Mouse (Mus musculus): ENCODE measurements at regions not wholly inside any gene's neighbourhood (a gene's known extent, or its start where the extent isn't known, plus 50 kb on each side); places are given as distances from the start of the nearest gene placed in this dataset.

DNA sequence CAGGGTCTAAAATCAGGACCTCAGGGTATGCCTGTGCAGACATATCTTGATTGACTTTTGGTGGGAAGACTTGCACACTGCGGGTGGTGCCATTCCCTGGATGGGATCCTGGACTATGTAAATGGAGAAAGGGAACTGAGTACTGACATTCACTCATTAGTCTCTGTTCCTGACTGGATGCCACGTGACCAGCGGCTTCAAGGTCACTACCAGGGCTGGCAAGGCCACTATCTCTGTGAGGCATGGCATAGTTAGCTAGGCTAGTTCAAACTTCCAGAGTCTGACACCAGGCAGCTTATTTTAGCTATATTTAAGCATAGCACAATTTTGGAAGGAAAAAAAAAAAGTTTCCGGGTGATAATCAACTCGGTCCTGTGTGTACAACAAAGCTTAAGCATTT lies 108.0 kb upstream of the Gm6657 start:
- H3K36me3 ChIP-seq (ENCODE audit: control insufficient read depth, insufficient read depth, low read length), result no peaks in the 10 kb centered on the region
- 91% methylated on average over 5 of the region's 5 CpGs for WGBS
- H3K27me3 ChIP-seq (ENCODE audit: control insufficient read depth, insufficient read depth, low read depth, low read length), result no peaks in the 10 kb centered on the region
- H3K4me3 ChIP-seq (ENCODE audit: low read depth, low read length), result no peak overlapping the region
- no peak overlapping the region for H3K4me2 ChIP-seq (ENCODE audit: low read length)
- no peaks in the 10 kb centered on the region for H3K9me3 ChIP-seq (replicated peaks; ENCODE audit: control insufficient read depth, low read length, poor library complexity, severe bottlenecking)
- no peak for ATAC-seq
- no peak overlapping the region for H3K27ac ChIP-seq (ENCODE audit: low read length)
- H3K9ac ChIP-seq (ENCODE audit: low read depth, low read length), result no peak overlapping the region
- H3K4me1 ChIP-seq (ENCODE audit: control insufficient read depth, insufficient read depth, low read length), result 0 out of 2 replicates have a peak, but pooled peaks cover 3% of the 10 kb centered on the region

DNA sequence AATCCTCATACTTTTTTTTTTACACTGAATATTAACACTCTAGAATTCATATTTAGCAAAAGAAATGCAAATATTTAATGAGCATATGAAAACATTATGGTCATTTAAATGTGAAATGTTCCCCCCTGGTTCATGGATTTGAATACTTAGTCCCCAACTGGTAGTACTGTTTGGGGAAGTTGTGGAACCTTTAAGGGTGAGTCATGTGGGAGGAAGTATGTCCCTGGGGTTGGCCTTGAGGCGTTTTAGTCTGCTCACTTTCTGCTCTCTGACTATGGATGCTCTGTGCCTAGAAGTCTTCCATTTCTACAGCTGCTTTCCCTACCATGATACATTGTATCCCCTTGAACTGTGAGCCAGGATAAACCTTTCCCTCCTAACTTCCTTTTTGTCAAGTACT lies 106.1 kb upstream of the Gm6657 start:
- Histone ChIP-seq H3K36me3 (ENCODE audit: control insufficient read depth, insufficient read depth, low read length) (no peaks in the 10 kb centered on the region), H3K27ac (ENCODE audit: low read length) (no peak overlapping the region), H3K9ac (ENCODE audit: low read depth, low read length) (no peak overlapping the region), H3K4me3 (ENCODE audit: low read depth, low read length) (no peak overlapping the region), H3K9me3 (replicated peaks; ENCODE audit: control insufficient read depth, low read length, poor library complexity, severe bottlenecking) (no peaks in the 10 kb centered on the region), H3K4me1 (ENCODE audit: control insufficient read depth, insufficient read depth, low read length) (0 out of 2 replicates have a peak, but pooled peaks cover 3% of the 10 kb centered on the region), H3K4me2 (ENCODE audit: low read length) (no peak overlapping the region), H3K27me3 (ENCODE audit: control insufficient read depth, insufficient read depth, low read depth, low read length) (no peaks in the 10 kb centered on the region)
- WGBS, result 59% methylated on average over 1 of the region's 1 CpGs
- ATAC-seq, result no peak

DNA sequence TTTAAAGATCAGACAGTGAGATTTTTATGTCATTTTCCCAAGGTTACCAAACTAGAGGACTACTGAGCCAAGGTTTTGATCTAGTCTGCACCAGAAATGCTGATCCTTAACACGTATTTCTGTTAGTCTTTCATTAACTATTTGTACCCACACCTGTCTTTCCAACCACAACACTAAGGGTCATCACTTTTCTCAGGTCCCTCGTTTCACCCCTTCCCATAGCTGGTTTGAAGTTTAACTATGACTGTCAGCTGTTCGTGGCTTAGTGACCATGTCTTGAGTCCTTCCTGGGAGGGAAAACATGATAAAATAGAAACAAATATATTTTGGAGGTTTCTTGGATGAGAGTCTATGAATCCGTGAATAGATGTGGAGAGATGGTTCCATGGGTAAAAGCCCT lies 99.6 kb upstream of the Gm6657 start:
- Histone ChIP-seq H3K9me3 (replicated peaks; ENCODE audit: control insufficient read depth, low read length, poor library complexity, severe bottlenecking) (no peaks in the 10 kb centered on the region), H3K4me1 (ENCODE audit: control insufficient read depth, insufficient read depth, low read length) (peaks cover 5% of the 10 kb centered on the region; the same call in 1 of the 2 replicates), H3K36me3 (ENCODE audit: control insufficient read depth, insufficient read depth, low read length) (no peaks in the 10 kb centered on the region), H3K27ac (ENCODE audit: low read length) (no peak overlapping the region), H3K4me3 (ENCODE audit: low read depth, low read length) (no peak overlapping the region), H3K4me2 (ENCODE audit: low read length) (no peak overlapping the region), H3K9ac (ENCODE audit: low read depth, low read length) (no peak overlapping the region), H3K27me3 (ENCODE audit: control insufficient read depth, insufficient read depth, low read depth, low read length) (no peaks in the 10 kb centered on the region)
- 89% methylated on average over 4 of the region's 4 CpGs for WGBS
- no peak for ATAC-seq

DNA sequence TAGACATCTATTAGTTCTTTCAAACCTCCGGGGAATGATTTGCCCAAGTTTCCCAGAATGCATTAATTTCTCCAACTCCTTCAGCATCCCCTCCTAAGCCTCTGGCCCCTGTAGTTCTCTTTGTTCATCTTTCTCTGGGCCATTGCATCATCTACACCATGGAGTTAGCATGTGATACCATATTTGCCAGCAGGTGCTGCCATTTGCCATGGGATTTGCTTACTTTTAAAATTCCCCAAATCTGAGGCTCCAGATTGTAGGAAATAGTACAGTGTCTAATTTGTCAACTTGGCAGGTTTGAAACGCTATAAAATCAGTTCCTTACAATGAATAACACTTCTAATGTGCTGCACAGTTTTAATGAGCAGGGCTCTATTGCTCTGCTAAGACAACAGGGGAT lies 98.7 kb upstream of the Gm6657 start:
- Histone ChIP-seq H3K36me3 (ENCODE audit: control insufficient read depth, insufficient read depth, low read length) (no peaks in the 10 kb centered on the region), H3K27me3 (ENCODE audit: control insufficient read depth, insufficient read depth, low read depth, low read length) (no peaks in the 10 kb centered on the region), H3K9ac (ENCODE audit: low read depth, low read length) (no peak overlapping the region), H3K27ac (ENCODE audit: low read length) (no peak overlapping the region), H3K9me3 (replicated peaks; ENCODE audit: control insufficient read depth, low read length, poor library complexity, severe bottlenecking) (no peaks in the 10 kb centered on the region), H3K4me2 (ENCODE audit: low read length) (no peak overlapping the region), H3K4me1 (ENCODE audit: control insufficient read depth, insufficient read depth, low read length) (peaks cover 7% of the 10 kb centered on the region), H3K4me3 (ENCODE audit: low read depth, low read length) (no peak overlapping the region)
- 72% methylated on average over 2 of the region's 2 CpGs for WGBS
- ATAC-seq, result no peak

DNA sequence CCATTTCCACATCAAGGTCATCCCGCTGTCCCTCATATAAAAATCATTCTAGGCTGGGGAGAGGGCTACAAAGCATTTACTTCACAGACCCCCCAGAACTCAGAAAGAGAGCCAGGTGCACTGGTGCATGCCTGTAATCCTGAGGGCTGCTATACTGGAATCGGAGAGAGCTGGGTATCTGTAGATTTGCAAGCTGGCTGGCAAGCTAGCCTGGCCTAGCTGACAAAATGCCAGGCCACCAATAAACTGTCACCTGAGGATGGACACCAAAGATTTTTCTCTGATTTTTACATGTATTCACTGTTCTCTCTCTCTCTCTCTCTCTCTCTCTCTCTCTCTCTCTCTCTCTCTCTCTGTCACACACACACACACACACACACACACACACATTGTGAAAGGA lies 98.1 kb upstream of the Gm6657 start:
- Histone ChIP-seq H3K27ac (ENCODE audit: low read length) (no peak overlapping the region), H3K27me3 (ENCODE audit: control insufficient read depth, insufficient read depth, low read depth, low read length) (no peaks in the 10 kb centered on the region), H3K36me3 (ENCODE audit: control insufficient read depth, insufficient read depth, low read length) (no peaks in the 10 kb centered on the region), H3K4me1 (ENCODE audit: control insufficient read depth, insufficient read depth, low read length) (peaks cover 7% of the 10 kb centered on the region), H3K9me3 (replicated peaks; ENCODE audit: control insufficient read depth, low read length, poor library complexity, severe bottlenecking) (no peaks in the 10 kb centered on the region), H3K4me2 (ENCODE audit: low read length) (no peak overlapping the region), H3K4me3 (ENCODE audit: low read depth, low read length) (no peak overlapping the region), H3K9ac (ENCODE audit: low read depth, low read length) (no peak overlapping the region)
- 81% methylated on average over 2 of the region's 2 CpGs for WGBS
- no peak for ATAC-seq

DNA sequence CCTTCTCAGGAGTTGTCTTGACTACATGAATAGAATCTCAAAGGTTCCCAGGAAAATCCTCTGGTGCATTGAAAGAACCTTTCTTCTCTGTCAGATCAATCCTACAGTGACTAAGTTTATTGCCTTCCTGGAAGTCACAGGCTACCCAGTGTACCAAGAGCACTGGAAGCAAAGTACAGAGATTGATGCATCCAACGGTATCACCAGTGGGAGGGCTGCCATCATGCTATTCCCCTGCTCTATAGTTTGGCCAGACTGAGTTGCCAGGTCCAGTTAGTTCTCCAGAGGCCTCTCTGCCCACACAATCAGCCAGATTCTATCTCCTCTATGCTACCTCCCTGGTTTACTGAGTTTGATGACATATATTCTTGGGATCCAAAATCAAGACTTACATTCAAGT lies 96.9 kb upstream of the Gm6657 start:
- Histone ChIP-seq H3K9ac (ENCODE audit: low read depth, low read length) (no peak overlapping the region), H3K9me3 (replicated peaks; ENCODE audit: control insufficient read depth, low read length, poor library complexity, severe bottlenecking) (no peaks in the 10 kb centered on the region), H3K4me2 (ENCODE audit: low read length) (no peak overlapping the region), H3K36me3 (ENCODE audit: control insufficient read depth, insufficient read depth, low read length) (no peaks in the 10 kb centered on the region), H3K27me3 (ENCODE audit: control insufficient read depth, insufficient read depth, low read depth, low read length) (no peaks in the 10 kb centered on the region), H3K27ac (ENCODE audit: low read length) (no peak overlapping the region), H3K4me3 (ENCODE audit: low read depth, low read length) (no peak overlapping the region), H3K4me1 (ENCODE audit: control insufficient read depth, insufficient read depth, low read length) (peaks cover 7% of the 10 kb centered on the region)
- no peak for ATAC-seq
- 37% methylated on average over 1 of the region's 1 CpGs for WGBS

DNA sequence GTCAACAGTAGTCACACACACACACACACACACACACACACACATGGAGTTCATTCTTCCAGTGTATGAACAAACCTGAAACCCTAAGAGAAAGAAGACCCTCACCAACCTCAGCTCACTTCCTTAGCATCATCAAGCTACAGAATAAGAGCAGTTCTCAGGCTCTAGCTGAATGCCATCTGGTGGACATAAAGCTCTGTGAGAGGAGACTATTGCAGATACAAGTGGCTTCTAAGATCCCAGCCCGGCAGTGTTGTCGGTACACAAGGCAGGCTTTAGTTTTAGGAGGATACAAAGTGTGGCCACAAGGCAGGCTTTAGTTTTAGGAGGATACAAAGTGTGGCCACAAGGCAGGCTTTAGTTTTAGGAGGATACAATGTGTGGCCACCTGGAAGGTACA lies 96.3 kb upstream of the Gm6657 start:
- H3K9me3 ChIP-seq (replicated peaks; ENCODE audit: control insufficient read depth, low read length, poor library complexity, severe bottlenecking), result no peaks in the 10 kb centered on the region
- H3K4me1 ChIP-seq (ENCODE audit: control insufficient read depth, insufficient read depth, low read length), result peaks cover 7% of the 10 kb centered on the region
- no peak overlapping the region for H3K4me3 ChIP-seq (ENCODE audit: low read depth, low read length)
- 79% methylated on average over 2 of the region's 2 CpGs for WGBS
- no peaks in the 10 kb centered on the region for H3K27me3 ChIP-seq (ENCODE audit: control insufficient read depth, insufficient read depth, low read depth, low read length)
- no peak overlapping the region for H3K9ac ChIP-seq (ENCODE audit: low read depth, low read length)
- H3K27ac ChIP-seq (ENCODE audit: low read length), result no peak overlapping the region
- H3K4me2 ChIP-seq (ENCODE audit: low read length), result no peak overlapping the region
- H3K36me3 ChIP-seq (ENCODE audit: control insufficient read depth, insufficient read depth, low read length), result no peaks in the 10 kb centered on the region
- ATAC-seq, result no peak

DNA sequence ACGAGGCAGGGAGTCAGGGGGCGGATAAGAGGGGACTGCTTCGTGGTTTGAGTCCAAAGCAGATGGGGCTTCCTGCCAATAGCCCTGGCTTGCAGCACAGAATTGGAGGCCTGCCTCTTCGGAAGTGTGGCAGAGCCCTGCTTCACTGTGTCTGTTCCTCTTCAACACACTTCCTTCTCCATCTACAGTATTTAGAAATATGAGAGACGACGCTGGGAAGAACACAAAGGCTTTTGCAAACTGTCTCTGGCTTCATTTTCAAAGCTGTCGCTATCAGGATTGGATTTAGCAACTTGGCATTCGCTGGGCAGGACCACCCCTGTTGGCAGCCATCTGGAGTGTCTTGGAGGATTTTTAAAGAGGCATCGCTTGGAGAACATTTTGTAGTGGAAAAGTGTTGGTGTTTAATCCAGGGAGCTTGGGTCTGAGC lies 95.3 kb upstream of the Gm6657 start:
- Histone ChIP-seq H3K4me2 (ENCODE audit: low read length) (no peak overlapping the region), H3K9ac (ENCODE audit: low read depth, low read length) (no peak overlapping the region), H3K9me3 (replicated peaks; ENCODE audit: control insufficient read depth, low read length, poor library complexity, severe bottlenecking) (no peaks in the 10 kb centered on the region), H3K27ac (ENCODE audit: low read length) (peak overlapping the region; percentile 2; the same call in 1 of the 2 replicates), H3K4me1 (ENCODE audit: control insufficient read depth, insufficient read depth, low read length) (peaks cover 7% of the 10 kb centered on the region), H3K27me3 (ENCODE audit: control insufficient read depth, insufficient read depth, low read depth, low read length) (no peaks in the 10 kb centered on the region), H3K4me3 (ENCODE audit: low read depth, low read length) (no peak overlapping the region), H3K36me3 (ENCODE audit: control insufficient read depth, insufficient read depth, low read length) (no peaks in the 10 kb centered on the region)
- WGBS, result 55% methylated on average over 9 of the region's 9 CpGs
- ATAC-seq, result peak; percentile 83; the same call in 1 of the 2 replicates

DNA sequence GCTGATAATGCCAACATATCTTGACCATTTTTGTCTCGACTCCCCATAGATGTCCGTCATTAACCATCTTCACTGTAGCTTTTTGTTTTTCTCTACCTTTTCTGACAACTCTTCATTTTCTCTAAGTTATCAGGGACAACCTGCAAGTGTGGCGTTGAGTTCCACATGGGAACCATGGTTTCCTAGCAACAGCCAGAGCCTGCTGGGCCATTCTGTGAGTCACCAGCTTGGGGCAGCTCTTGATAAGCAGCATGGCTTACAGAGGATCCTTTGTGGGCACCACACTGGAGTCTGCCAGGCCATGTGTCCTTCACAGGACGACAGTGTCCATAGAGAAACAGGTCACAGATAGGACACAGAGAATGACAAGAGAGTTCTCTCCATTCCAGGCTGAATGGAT lies 94.3 kb upstream of the Gm6657 start:
- ATAC-seq, result peak; percentile 51; the same call in 1 of the 2 replicates
- H3K27me3 ChIP-seq (ENCODE audit: control insufficient read depth, insufficient read depth, low read depth, low read length), result no peaks in the 10 kb centered on the region
- WGBS, result 56% methylated on average over 4 of the region's 4 CpGs
- H3K4me2 ChIP-seq (ENCODE audit: low read length), result no peak overlapping the region
- H3K9ac ChIP-seq (ENCODE audit: low read depth, low read length), result no peak overlapping the region
- no peak overlapping the region for H3K27ac ChIP-seq (ENCODE audit: low read length)
- no peaks in the 10 kb centered on the region for H3K9me3 ChIP-seq (replicated peaks; ENCODE audit: control insufficient read depth, low read length, poor library complexity, severe bottlenecking)
- H3K4me3 ChIP-seq (ENCODE audit: low read depth, low read length), result no peak overlapping the region
- H3K4me1 ChIP-seq (ENCODE audit: control insufficient read depth, insufficient read depth, low read length), result peaks cover 7% of the 10 kb centered on the region
- no peaks in the 10 kb centered on the region for H3K36me3 ChIP-seq (ENCODE audit: control insufficient read depth, insufficient read depth, low read length)

DNA sequence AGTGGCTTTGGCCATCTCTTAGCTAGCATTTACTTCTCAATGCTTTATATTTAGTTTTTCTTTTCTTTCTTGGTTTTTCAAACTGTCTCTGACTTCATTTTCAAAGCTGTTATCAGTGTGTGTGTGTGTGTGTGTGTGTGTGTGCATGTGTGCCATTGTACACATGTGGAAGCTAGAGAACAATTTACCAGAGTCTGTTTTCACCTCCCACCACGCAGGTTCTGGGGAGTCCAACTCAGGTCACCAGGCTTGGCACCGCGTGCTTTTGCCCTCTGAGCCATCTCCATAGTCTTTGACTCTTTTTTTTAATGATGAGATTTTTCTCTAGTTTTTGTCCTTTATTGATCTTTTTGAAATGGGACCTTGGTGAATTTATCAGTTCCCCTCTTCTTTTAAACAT lies 93.3 kb upstream of the Gm6657 start:
- no peak overlapping the region for H3K9ac ChIP-seq (ENCODE audit: low read depth, low read length)
- no peak overlapping the region for H3K4me2 ChIP-seq (ENCODE audit: low read length)
- no peaks in the 10 kb centered on the region for H3K27me3 ChIP-seq (ENCODE audit: control insufficient read depth, insufficient read depth, low read depth, low read length)
- no peak overlapping the region for H3K4me3 ChIP-seq (ENCODE audit: low read depth, low read length)
- peaks cover 7% of the 10 kb centered on the region for H3K4me1 ChIP-seq (ENCODE audit: control insufficient read depth, insufficient read depth, low read length)
- ATAC-seq, result no peak
- H3K27ac ChIP-seq (ENCODE audit: low read length), result no peak overlapping the region
- no peaks in the 10 kb centered on the region for H3K9me3 ChIP-seq (replicated peaks; ENCODE audit: control insufficient read depth, low read length, poor library complexity, severe bottlenecking)
- no peaks in the 10 kb centered on the region for H3K36me3 ChIP-seq (ENCODE audit: control insufficient read depth, insufficient read depth, low read length)
- WGBS, result 93% methylated on average over 3 of the region's 3 CpGs

Measured in midbrain, embryonic 16.5 days (tissue).